Mouse (Mus musculus): ENCODE data around the gene Rbm20.
A peak's percentile ranks its signal among the peaks of the same experiment; 100 is the strongest.

Gene Rbm20

DNA sequence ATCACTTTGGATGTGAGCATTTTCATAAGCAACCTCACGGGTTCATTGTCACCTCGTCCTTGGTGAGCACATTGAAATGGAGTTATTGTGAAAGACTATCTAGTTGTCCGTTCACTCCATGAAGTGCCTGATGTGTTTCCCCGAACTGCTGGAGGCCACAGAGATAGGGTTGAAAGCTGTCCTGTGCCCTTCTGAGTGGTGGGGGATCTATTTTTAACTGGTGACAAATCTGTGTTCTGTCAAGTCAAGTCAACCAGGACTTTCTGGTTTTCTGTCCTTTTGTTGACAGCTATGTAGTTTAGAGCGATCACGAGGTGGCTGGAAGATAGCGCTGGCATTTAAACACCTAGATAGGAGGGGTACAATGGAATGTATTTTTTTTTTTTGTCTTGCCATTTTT is 39.4 kb downstream of the Rbm20 start:
- no peak for DNase-seq (ENCODE audit: low read depth, low spot score)

GRCm38 (mm10) chr19:53717364-53717763 is 40.3 kb downstream of the Rbm20 start:
- DNase-seq (ENCODE audit: low read depth, low spot score): no peak

DNA sequence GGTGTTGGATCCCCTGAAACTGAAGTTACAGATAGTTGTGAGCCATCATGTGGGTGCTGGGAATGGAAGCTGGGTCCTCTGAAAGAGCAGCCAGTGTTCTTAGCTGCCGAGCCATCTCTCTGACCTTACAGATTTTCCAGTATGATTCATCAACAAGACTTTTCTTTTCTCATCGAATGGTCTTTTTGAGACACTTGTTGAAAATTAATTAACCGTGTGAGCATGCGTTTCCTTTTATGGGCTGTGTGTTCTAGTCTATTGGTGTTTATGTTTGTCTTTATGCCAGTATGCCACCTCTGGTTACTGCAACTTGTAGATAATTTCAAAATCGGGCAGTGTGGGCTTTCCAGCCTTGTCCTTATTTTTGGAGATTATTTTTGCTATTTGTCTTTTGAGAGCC is 45.1 kb downstream of the Rbm20 start:
- DNase-seq (ENCODE audit: low read depth, low spot score): no peak

DNA sequence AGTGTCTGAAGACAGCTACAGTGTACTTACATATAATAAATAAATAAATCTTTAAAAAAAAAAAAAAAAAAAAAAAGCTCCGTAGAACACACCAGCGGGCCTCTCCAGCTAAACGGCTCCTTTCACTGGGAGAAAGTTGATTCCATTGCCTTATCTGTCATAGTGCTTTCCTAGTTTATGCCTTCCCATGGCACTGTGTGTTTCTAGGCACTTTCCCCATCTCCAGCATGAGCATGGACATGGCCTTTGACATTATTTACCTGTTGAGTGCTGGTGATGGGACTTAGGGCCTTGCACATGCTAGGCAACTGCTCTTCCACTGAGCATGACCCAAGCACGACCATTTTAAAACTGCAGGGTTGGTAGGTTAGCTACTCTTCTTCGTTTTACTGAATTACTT is 46.9 kb downstream of the Rbm20 start:
- no peak for DNase-seq (ENCODE audit: low read depth, low spot score)

- peak; percentile 38 for DNase-seq (ENCODE audit: low read depth, low spot score)
Measured at GRCm38 (mm10) chr19:53726340-53726739, 49.2 kb downstream of the Rbm20 start.

DNA sequence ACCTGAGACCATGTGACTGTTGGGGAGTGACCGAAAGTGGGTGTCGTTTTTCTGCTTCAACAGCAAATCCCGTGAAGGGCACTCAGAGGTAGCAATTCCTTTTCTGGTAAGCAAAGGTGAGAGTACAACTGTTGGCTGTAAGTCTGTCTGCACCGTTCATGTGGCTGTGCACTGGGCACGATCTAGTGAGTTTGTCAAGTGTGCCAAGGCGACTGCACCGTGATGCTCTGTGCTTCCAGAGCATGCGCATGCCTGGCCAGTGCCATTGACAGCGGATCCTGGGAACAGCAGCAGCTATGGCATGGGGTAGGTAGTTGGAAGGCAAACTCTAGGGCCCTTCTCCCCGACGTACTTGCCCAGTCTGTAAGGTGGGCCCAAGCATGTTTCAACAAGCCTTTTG is 49.6 kb downstream of the Rbm20 start:
- no peak for DNase-seq (ENCODE audit: low read depth, low spot score)

- no peak for DNase-seq (ENCODE audit: low read depth, low spot score)
Measured at GRCm38 (mm10) chr19:53727277-53727676, 50.2 kb downstream of the Rbm20 start.

- no peak for DNase-seq (ENCODE audit: low read depth, low spot score)
Measured at GRCm38 (mm10) chr19:53727886-53728669, 51.0 kb downstream of the Rbm20 start.

DNA sequence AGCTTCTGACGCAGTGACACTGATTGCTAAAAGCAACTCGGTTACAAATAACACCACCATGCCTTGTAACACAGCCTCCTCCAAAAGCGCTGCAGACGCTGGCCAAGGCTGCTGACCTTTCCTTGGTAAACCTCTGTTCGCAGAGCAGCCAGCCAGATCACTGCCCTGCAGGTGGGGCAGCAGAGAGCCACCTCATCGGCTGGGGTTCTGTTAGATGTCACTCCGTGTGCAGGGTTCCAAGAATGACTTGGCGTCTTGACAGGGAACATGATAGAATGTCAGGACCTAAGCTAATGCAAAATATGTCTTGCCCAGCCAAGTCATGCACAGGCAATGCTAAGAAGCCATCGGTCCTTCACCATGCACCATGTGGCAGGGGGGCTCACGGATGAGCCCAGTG is 52.8 kb downstream of the Rbm20 start:
- no peak for DNase-seq (ENCODE audit: low read depth, low spot score)

GRCm38 (mm10) chr19:53731761-53732201 is 54.7 kb downstream of the Rbm20 start:
- DNase-seq (ENCODE audit: low read depth, low spot score): no peak

- no peak for DNase-seq (ENCODE audit: low read depth, low spot score)
Measured at GRCm38 (mm10) chr19:53734845-53735244, 57.7 kb downstream of the Rbm20 start.

- no peak for DNase-seq (ENCODE audit: low read depth, low spot score)
Measured at GRCm38 (mm10) chr19:53738701-53739131, 61.6 kb downstream of the Rbm20 start.

DNA sequence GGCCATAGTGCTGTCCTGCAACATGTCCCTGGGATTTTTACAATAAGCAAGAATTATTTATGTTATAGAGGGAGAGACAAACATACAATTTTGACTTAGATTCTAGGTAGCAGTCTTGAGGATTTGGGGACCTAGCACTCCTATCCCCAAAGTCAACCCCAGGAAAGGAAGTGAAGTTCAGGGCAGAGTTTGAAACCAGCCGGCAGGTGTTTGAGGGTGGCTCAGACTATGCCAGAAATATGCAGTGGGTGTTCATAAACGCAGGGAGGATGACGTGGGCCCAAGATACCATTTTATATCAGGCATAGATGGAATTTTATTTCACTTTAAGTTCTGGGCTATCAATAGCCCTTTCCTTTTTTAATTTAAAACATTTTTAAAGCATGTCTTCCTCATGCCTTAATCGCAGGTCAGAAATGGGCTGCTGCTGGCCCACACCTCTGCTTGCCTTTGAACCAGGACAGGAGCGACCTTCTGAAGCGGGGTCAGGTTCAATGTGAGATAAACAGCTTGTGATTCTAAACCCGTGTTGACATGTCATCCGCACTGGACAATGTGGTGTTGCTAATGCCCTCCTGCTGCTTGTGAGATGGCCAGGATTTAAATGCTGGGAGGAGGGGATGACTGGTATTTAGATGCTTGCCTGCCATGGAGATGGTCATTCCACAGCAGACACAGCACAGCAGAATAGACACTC is 62.6 kb downstream of the Rbm20 start:
- no peak for DNase-seq (ENCODE audit: low read depth, low spot score)

DNA sequence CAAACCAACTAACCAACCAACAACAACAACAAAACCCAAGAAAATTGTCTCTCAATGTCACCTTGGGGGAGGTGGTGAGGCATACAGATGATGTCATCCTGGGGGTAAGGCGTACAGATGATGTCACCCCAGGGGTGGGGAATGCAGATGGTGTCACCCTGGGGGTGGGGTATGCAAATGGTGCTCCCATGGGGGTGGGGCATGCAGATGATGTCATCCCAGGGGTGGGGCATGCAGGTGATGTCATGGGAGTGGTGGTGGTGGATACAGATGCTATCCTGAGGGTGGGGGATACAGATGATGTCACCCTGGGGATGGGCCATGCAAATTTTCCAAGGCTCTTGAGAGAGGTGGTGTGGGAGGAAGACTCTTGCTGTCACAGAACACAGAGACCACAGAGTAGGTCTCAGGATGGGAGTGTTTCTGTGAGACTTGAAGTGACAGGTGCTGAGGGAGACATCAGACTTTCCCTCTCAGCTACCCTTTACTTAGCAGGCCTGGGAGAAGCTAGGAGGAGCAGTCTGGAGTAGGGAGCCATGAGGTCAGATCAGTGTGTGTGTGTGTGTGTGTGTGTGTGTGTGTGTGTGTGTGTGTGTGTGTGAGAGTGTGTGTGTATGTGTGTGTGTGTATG is 63.8 kb downstream of the Rbm20 start:
- DNase-seq (ENCODE audit: low read depth, low spot score): no peak

GRCm38 (mm10) chr19:53741902-53742301 is 64.8 kb downstream of the Rbm20 start:
- DNase-seq (ENCODE audit: low read depth, low spot score): no peak

GRCm38 (mm10) chr19:53745354-53745753 is 68.2 kb downstream of the Rbm20 start:
- no peak for DNase-seq (ENCODE audit: low read depth, low spot score)

- DNase-seq (ENCODE audit: low read depth, low spot score): no peak
Measured at GRCm38 (mm10) chr19:53746116-53746515, 69.0 kb downstream of the Rbm20 start.

- no peak for DNase-seq (ENCODE audit: low read depth, low spot score)
Measured at GRCm38 (mm10) chr19:53748236-53748775, 71.2 kb downstream of the Rbm20 start.

- DNase-seq (ENCODE audit: low read depth, low spot score): no peak
Measured at GRCm38 (mm10) chr19:53749326-53749725, 72.2 kb downstream of the Rbm20 start.

- no peak for DNase-seq (ENCODE audit: low read depth, low spot score)
Measured at GRCm38 (mm10) chr19:53751420-53752185, 74.5 kb downstream of the Rbm20 start.

DNA sequence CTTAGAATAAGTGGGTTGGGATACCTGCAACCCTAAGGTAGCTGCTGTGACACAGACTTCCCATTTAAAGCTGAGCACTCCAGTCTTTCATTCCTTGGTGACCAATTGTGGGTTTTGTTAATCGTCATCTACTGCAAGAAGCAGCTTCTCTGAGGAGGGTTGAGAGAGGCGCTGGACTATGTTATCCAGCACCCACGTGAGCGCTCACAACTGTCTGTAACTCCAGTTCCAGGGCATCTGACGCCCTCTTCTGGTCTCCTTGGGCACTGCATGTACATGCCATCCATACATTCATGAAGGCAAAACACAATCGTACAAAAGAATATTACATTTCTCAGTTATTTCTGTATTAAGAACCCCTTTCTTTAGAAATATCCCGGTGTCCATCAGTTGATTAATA is 75.9 kb downstream of the Rbm20 start:
- DNase-seq (ENCODE audit: low read depth, low spot score): no peak

DNA sequence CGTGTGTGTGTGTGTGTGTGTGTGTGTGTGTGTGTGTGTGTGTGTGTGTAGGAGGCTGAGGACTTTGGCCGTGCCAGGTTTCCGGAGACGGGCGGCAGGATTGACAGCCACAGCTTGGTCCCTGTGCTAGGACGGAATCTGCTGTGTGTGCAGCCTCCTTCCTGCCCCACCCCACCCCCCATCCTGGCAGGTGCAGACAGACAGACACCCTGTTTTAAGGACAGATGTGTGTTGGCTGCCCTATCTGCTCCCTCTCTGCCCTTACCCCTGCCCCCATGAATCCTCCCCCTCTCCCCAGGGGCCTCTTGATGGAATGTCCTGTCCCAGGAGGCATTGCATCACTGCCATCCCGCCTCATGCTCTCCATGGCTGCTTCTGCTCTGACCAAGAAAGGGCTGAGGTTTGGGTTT is 77.3 kb downstream of the Rbm20 start:
- DNase-seq (ENCODE audit: low read depth, low spot score): no peak
